Mouse (Mus musculus): ENCODE results near the gene Ifna13.

Ifna13 gene

DNA sequence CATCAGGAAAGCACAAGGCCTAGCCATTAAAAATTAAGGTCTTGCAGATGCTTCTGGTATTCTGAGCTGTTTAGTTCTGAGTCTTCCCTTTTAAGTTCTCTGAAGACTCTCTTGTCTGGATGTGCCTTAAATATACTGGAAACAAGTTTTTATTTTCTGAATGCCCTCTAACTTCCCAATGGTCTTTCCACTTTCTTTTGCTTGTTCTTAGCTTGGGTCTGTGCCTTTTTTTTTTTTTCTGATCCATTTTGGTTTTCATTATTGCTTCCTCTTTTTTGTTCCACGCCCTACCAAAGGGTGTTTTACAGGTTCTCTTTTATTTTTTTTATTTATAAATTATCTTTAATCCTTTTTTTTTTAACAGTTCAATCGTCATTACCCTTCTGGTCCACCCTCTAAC, at the start of gene Ifna13:
Gene Ifna13 (minus strand): TSS at position 101 of the 400 bp plus-strand sequence.
- no peak for DNase-seq (ENCODE audit: low spot score in 2 of 2)

DNA sequence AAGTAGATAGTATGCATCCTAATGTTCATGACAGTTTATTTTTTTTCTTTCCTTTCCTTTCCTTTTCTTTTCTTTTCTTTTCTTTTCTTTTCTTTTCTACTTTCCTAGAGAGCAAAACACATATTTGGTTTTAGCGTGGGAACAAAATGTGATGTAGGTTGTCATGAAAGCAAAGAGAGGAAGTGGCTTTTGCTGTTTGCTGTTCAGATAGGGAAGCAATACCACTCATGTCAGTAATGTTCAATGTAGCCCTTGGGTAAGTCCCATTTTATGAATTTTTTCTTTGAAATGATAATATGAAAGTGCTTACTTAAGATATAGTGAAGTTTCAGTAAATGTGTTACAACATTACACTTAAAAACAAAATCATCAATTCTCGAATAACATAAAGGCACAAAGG, 49.1 kb upstream of the Ifna13 start:
- DNase-seq (ENCODE audit: low spot score in 2 of 2), result no peak

DNA sequence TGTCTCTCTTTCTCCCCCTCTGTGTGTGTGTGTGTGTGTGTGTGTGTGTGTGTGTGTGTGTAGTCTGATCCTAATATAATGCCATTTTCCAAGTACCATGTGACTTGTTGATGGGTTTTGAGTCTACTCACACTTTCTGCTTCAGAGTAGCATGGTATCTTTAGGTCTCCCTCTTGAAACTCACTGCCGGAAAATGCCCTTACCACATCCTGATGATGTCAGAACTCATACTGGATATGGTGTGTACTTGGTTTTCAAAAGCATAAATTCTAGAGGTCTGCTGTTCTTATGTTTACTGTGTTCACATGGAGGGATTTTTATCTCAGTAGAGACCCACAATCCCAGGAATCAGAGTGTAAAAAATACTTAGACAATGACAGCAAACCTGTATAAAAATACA, 48.3 kb upstream of the Ifna13 start:
- no peak for DNase-seq (ENCODE audit: low spot score in 2 of 2)

DNA sequence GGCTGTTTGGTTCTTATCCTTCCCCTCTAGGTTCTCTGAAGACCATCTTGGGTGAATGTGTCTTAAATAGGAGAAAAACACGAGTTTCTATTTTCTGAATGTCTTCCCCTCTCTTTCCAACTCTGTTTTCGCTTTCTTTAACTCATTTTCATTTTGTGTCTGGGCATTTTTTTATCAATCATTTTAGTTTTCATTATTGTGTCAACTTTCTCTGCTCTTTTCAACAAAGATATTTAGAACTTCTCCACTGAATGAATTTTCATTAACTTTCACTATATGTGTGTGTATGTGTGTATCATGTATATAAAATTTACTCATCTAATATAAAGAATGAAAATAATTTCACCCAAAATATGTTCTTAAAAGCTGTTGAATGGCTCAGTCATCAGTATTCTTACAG, 47.0 kb upstream of the Ifna13 start, which contains the start of gene Ifnab:
Gene Ifnab (minus strand): TSS at position 101 of the 400 bp plus-strand sequence.
- DNase-seq (ENCODE audit: low spot score in 2 of 2), result no peak

DNA sequence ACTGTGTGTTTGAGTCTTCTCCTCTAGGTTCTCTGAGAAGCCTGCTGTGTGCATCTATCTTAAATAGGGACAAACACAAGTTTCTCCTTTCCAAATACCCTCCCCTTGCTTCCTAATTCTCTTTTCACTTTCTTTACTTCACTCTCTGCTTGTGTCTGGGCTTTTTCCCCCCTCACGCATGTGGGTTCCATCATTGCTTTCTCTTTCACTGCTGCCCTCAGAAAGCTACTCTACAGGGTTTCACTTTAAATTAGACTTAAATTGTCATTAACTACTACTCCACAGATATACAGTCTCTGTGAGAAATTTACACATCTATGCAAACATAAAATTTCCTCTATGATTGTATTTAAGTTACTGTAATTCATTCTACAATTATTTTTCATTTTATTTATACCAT, 39.6 kb upstream of the Ifna13 start, which contains the start of gene Ifna2:
Gene Ifna2 (minus strand): TSS at position 101 of the 400 bp plus-strand sequence.
- DNase-seq (ENCODE audit: low spot score in 2 of 2), result no peak

DNA sequence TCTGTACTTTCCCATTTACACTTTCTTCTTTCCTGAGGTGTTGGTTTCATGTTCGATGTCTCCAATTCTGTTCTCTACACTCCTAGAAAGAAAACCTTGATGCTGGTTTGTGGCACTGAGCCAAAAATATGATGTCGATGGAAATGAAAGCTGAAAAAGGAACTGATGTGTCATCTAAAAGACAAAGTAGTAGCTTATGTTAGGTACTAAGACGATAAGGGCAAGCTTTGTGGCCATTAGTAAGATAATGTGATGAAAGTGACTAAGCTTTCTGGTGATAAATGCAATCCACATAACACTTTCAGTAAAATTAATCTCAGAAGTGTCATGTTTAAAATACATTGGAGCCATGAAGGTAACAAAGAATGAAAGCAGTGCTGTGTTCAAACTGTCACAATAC, 37.1 kb upstream of the Ifna13 start:
- no peak for DNase-seq (ENCODE audit: low spot score in 2 of 2)

DNA sequence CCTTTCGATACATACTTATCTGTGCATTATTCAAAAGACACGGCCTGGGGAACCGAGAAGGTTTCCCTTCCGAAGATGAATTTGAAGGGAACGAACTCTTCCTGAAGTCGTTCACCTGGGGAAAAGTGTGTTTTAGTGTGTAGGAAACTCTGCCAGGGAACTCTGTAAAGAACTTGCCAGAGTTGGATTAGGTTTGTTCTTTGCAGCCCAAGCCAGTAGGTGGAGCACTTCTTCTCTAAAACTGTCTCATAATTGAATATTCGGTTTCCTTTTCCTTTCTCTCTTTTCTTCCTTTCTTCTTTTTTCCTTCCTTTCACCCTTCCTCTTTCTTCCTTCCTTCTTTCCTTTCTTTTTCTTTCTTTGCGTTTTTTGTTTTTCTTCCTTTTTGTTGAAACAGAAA, 36.1 kb upstream of the Ifna13 start:
- DNase-seq (ENCODE audit: low spot score in 2 of 2), result no peak

DNA sequence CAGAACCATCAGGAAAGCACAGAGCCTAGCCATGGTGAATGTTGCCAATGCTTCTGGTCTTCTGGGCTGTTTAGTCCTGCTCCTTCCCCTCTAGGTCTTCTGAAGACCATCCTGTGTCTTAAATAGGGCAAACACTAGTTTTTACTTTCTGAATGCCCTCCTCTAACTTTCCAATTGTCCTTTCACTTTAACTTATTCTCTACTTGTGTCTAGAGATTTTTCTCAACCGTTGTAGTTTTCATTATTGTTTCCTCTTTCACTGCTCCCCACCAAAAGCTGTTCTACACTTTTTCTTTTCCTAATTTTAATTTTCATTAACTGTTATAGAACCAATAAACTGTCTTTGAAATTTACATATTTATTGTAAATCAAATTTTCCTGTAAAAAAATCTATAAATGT, 32.6 kb upstream of the Ifna13 start, which contains the start of gene Ifna16:
Gene Ifna16 (minus strand): TSS at position 101 of the 400 bp plus-strand sequence.
- DNase-seq (ENCODE audit: low spot score in 2 of 2), result no peak

DNA sequence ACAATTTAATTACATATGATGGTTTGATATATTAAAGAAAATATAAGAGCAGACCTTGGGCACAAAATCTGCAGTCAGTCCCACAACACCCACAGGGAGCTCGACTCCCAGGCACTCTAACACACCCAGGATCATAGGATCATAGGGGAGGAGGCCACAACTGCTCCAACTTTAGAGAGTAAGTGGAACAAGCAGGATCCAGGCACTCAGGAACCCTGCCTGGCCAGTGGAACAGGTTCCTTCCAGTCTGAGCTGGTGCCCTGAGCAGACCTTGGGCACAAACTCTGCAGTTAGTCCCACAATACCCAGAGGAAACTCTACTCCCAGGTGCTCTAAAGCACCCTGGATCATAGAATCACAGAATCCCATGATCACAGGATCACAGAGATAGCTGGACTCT, 11.2 kb upstream of the Ifna13 start:
- no peak for DNase-seq (ENCODE audit: low spot score in 2 of 2)

DNA sequence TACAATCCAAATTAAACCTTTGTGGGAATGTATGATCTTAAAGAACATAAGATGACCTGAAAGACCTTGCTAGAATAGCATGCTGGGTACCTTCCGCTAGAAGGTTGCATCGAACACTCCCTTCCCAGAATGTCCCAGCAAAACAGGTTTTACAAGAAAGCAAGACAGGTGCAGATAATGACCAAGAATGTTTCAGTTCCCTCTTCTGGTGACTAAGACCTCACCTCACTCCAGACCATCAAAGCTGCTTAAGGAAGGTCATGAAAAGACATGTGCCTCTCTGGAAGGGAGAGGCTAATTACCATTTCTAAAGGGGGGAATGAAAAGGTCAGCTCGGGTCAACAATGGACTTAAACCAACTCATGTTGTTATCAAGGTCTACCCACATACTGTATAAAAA, 9.4 kb upstream of the Ifna13 start:
- DNase-seq (ENCODE audit: low spot score in 2 of 2), result no peak

DNA sequence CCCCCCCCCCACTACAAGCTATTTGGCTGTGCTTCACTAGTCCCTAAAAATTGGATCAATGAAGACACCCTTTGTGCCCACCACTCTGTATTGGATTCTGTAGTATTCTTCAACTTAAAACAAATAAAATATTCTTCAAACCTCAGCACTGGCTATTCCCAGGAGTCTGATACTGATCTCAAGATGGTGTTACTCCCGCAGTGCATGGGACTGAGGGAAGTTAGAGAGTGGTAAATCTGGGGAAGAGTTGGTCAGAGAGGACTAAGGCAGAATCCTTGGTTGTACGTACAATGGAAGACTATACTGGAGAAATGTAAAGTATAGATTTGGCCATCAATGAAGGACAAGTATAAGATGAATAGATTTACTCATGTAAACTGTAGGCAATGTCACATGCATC, 1.7 kb downstream of the Ifna13 start:
- DNase-seq (ENCODE audit: low spot score in 2 of 2), result no peak

DNA sequence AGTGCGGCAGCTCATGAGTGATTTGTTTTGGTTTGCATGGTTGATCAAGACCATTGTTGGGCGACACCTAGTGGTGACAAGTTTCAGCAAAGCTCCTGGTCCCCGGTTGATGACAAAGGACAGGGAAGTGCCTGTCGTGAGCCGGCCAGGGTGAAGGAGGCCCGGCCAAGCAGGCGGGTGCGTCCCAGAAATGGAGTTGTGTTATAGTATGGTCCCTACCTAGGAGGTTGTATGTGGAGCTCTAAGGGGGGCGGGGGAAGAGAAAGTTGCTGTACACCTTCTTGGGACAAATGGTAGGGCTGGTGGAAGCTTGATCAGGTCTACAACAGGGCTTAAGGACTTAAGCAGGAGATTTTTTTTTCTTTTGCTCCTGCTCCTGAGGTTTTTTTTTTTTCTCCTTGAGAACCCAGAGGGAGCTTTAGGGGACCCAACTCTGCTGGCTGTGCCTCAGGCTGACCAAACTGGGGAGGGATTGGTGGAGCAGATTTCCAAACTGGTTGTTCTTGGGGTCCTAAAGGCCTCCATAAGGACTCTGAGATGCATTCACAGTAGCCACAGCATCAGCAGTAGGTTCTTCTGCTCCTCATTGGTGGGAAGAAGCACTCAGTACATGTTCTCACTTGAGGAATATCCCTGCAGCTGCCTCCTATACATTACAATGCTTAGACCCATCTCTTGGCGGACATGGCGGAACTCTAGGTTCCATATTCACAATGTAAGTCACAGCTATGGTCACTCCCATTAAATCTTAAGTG, 3.0 kb downstream of the Ifna13 start:
- DNase-seq (ENCODE audit: low spot score in 2 of 2), result peak; percentile 80 to 96

DNA sequence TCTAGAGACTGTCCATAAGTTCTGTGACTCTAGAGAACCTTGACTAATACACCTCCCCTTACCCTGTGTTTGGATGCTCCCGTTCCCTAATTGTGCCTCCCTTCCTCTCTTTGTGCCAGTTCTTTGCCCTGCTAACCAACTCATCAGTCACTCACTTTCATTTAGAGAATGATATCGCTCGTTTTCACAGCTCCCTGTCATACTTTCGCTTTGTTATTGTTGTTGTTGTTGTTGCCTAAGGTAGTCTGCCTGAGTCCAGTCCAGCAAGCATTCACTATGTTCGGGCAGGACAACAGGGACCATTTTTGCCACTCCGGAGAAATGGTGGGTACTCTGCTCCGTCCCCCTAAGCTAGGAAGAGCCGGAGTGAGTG, 3.6 kb downstream of the Ifna13 start:
- no peak for DNase-seq (ENCODE audit: low spot score in 2 of 2)

DNA sequence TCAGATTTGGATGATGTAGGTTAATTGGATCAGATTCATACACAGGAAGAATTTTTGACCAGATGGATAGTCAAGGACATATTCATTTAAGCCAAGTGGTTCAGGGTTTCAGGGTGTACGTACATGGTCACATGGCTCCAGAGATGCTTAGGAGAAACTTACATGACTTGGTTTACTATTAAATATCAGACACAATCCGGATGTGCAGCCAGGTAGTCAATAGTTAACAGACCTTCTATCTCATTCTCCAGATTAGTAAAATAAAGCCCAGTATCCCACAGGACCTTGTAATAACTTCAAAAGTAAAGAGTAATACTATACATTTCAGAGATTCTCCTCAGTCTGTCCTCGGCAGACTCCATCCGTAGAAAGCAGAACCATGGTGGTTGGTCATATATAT, 9.9 kb downstream of the Ifna13 start, which contains the start of gene C87499:
Gene C87499 (minus strand): TSS at position 101 of the 400 bp plus-strand sequence.
- DNase-seq (ENCODE audit: low spot score in 2 of 2), result no peak

DNA sequence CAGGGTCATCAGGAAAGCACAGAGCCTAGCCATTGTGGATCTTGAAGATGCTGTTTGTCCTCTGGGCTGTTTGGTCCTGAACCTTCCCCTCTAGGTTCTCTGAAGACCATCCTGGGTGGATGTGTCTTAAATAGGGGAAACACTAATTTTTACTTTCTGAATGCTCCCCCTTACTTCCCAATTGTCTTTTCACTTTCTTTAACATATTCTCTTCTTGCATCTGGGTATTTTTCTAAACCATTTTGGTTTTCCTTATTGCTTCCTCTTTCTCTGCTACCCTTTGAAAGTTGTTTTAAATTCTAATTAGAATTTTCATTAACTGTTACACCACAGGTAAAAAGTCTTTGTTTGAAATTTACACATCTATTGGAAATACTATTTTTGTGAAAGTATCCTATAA, 41.0 kb downstream of the Ifna13 start, which contains the start of gene Ifna12:
Gene Ifna12 (minus strand): TSS at position 101 of the 400 bp plus-strand sequence.
- no peak for DNase-seq (ENCODE audit: low spot score in 2 of 2)
